8 mouse cellular contexts compared by ENCODE assay signal in the genomic region with DNA sequence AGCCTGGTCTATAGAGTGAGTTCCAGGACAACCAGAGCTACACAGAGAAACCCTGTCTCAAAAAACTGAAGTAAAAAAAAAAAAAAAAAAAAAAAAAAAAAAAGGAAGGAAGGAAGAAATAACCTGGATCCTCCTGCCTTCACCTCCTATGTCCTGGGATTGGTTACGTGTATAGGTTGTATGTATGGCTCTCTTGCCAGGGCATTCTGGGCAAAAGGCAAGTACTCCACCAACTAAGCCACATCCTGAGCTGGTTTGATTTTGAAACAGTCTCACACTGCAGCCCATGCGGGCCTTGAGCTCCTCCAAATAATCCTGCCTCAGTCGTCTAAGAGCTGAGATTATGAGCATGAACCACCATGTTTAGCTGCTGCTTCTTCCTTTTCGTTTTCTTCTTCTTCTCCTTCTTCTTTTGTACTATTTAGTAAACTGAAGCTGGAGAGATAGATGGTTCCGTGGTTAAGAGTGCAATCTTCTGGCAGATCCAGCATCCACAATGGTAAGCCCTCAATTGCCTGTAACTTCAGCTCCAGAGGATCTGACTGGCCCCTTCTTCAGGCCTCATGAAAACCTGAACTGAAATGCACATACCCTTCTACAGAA. TPM values are rescaled to one million over a fixed set of nuclear protein-coding genes. Genes with fewer than 3 reads are reported as not detected.
DNase-seq lines count a peak whose midpoint lies in the region; ATAC-seq lines count a peak whose summit lies in the region.

No protein-coding gene starts in this region.

- ATAC-seq in megakaryocyte, adult 5-6 weeks (ENCODE audit: poor library complexity, severe bottlenecking) = no peak
- ATAC-seq in embryonic facial prominence, embryonic 15.5 days (ENCODE audit: insufficient number of reproducible peaks, low FRiP score, low TSS enrichment, low read depth) = no peak
- no peak for ATAC-seq in limb, embryonic 12.5 days (ENCODE audit: insufficient number of reproducible peaks, insufficient read depth, low FRiP score, low TSS enrichment, low read depth)
- no peak for ATAC-seq in stomach, embryonic 16.5 days (ENCODE audit: insufficient read depth, low FRiP score)

- peak overlapping the region; percentile 70 for H3K4me2 ChIP-seq in embryonic facial prominence, embryonic 15.5 days (replicated peaks)
- peak overlapping the region; percentile 70 for H3K4me2 ChIP-seq in limb, embryonic 12.5 days
- peak overlapping the region; percentile 88 for H3K4me2 ChIP-seq in stomach, embryonic 16.5 days (ENCODE audit: low read depth, low read length)

- H3K4me3 ChIP-seq in megakaryocyte, embryonic 14.5 days (replicated peaks) = peak overlapping the region; percentile 93
- peak overlapping the region; percentile 89 for H3K4me3 ChIP-seq in embryonic facial prominence, embryonic 15.5 days (replicated peaks)
- peak overlapping the region; percentile 93 for H3K4me3 ChIP-seq in limb, embryonic 12.5 days (replicated peaks)
- peak overlapping the region; percentile 89 for H3K4me3 ChIP-seq in stomach, embryonic 16.5 days (replicated peaks; ENCODE audit: low read length)

- DNase-seq in urinary bladder, postnatal 14 days (ENCODE audit: low spot score) = no peak
- DNase-seq in adrenal gland, postnatal 14 days = no peak
- DNase-seq in layer of hippocampus, adult 8-10 months (ENCODE audit: low spot score in 2 of 2) = no peak

- no peak overlapping the region; the same call in 1 of the 2 replicates for H3K9ac ChIP-seq in embryonic facial prominence, embryonic 15.5 days
- H3K9ac ChIP-seq in limb, embryonic 12.5 days (replicated peaks) = no peak overlapping the region
- peak overlapping the region; percentile 94 for H3K9ac ChIP-seq in stomach, embryonic 16.5 days (ENCODE audit: low read length)

- peaks cover 53% of the 10 kb centered on the region for H3K4me1 ChIP-seq in megakaryocyte, embryonic 14.5 days
- peaks cover 37% of the 10 kb centered on the region for H3K4me1 ChIP-seq in embryonic facial prominence, embryonic 15.5 days
- H3K4me1 ChIP-seq in limb, embryonic 12.5 days (replicated peaks) = peaks cover 31% of the 10 kb centered on the region
- H3K4me1 ChIP-seq in stomach, embryonic 16.5 days (ENCODE audit: control insufficient read depth, insufficient read depth, low read length) = peaks cover 23% of the 10 kb centered on the region

- H3K36me3 ChIP-seq in megakaryocyte, embryonic 14.5 days (replicated peaks; ENCODE audit: low read length) = peaks cover 26% of the 10 kb centered on the region
- H3K36me3 ChIP-seq in embryonic facial prominence, embryonic 15.5 days = peaks cover 13% of the 10 kb centered on the region
- peaks cover 24% of the 10 kb centered on the region for H3K36me3 ChIP-seq in limb, embryonic 12.5 days
- H3K36me3 ChIP-seq in stomach, embryonic 16.5 days (ENCODE audit: control insufficient read depth, insufficient read depth, low read length) = peaks cover 9% of the 10 kb centered on the region

- H3K9me3 ChIP-seq in megakaryocyte, embryonic 14.5 days = no peaks in the 10 kb centered on the region
- H3K9me3 ChIP-seq in embryonic facial prominence, embryonic 15.5 days (replicated peaks) = no peaks in the 10 kb centered on the region
- H3K9me3 ChIP-seq in limb, embryonic 12.5 days = no peaks in the 10 kb centered on the region
- H3K9me3 ChIP-seq in stomach, embryonic 16.5 days (replicated peaks; ENCODE audit: control insufficient read depth, low read length) = no peaks in the 10 kb centered on the region

- 73% methylated on average over 5 of the region's 5 CpGs for WGBS in embryonic facial prominence, embryonic 15.5 days
- 81% methylated on average over 5 of the region's 5 CpGs for WGBS in limb, embryonic 12.5 days
- 70% methylated on average over 5 of the region's 5 CpGs for WGBS in stomach, embryonic 16.5 days

- no peak overlapping the region; the same call in 1 of the 2 replicates for H3K27ac ChIP-seq in embryonic facial prominence, embryonic 15.5 days (replicated peaks)
- H3K27ac ChIP-seq in limb, embryonic 12.5 days = no peak overlapping the region; the same call in 1 of the 2 replicates
- H3K27ac ChIP-seq in stomach, embryonic 16.5 days (ENCODE audit: low read length) = peak overlapping the region; percentile 98; the same call in 1 of the 2 replicates

- peaks cover 13% of the 10 kb centered on the region for H3K27me3 ChIP-seq in megakaryocyte, embryonic 14.5 days (replicated peaks)
- peaks cover 6% of the 10 kb centered on the region for H3K27me3 ChIP-seq in embryonic facial prominence, embryonic 15.5 days
- peaks cover 16% of the 10 kb centered on the region for H3K27me3 ChIP-seq in limb, embryonic 12.5 days
- H3K27me3 ChIP-seq in stomach, embryonic 16.5 days (ENCODE audit: control insufficient read depth, insufficient read depth, low read length) = 0 out of 2 replicates have a peak, but pooled peaks cover 2% of the 10 kb centered on the region

RNA-seq across cellular contexts. Expression of gene Clk2, which starts 0.9 kb away (rescaled TPM):
- polyA plus RNA-seq in megakaryocyte, embryonic 14.5 days (2012; ENCODE audit: insufficient read depth, low replicate concordance) = 12.9 and 13.3 TPM in 2 replicates
- total RNA-seq in megakaryocyte, adult 5-6 weeks (2015) = 38.1 and 38.4 TPM in 2 replicates
- total RNA-seq in megakaryocyte, adult 5-6 weeks (2017) = 47.1 and 48.5 TPM in 2 replicates
- 29.9 and 33.6 TPM in 2 replicates for polyA plus RNA-seq in embryonic facial prominence, embryonic 15.5 days (2015; fragmentation: Nextera tagmentation; extraction: Ambion mirVana)
- 50.3 and 54.7 TPM in 2 replicates for polyA plus RNA-seq in limb, embryonic 12.5 days (2016; fragmentation: Nextera tagmentation; extraction: Ambion mirVana)
- 18.9 and 19.1 TPM in 2 replicates for polyA plus RNA-seq in stomach, embryonic 16.5 days (2015; fragmentation: Nextera tagmentation; extraction: Ambion mirVana)
- total RNA-seq in adrenal gland, postnatal 14 days (2021) = 50.3 and 69.1 TPM in 2 replicates
- 10 to 100 TPM; 44.5 to 54.1 (median 48.9) TPM for total RNA-seq in layer of hippocampus, adult 8-10 months (2022)

RNA-seq across cellular contexts. Expression of gene Hcn3, which starts 3.7 kb away (rescaled TPM):
- 0.36 and 0.68 TPM in 2 replicates for polyA plus RNA-seq in megakaryocyte, embryonic 14.5 days (2012; ENCODE audit: insufficient read depth, low replicate concordance)
- total RNA-seq in megakaryocyte, adult 5-6 weeks (2015) = not detected in 2 replicates
- total RNA-seq in megakaryocyte, adult 5-6 weeks (2017) = not detected in 2 replicates
- 3.0 and 3.2 TPM in 2 replicates for polyA plus RNA-seq in embryonic facial prominence, embryonic 15.5 days (2015; fragmentation: Nextera tagmentation; extraction: Ambion mirVana)
- 2.2 and 2.8 TPM in 2 replicates for polyA plus RNA-seq in limb, embryonic 12.5 days (2016; fragmentation: Nextera tagmentation; extraction: Ambion mirVana)
- polyA plus RNA-seq in stomach, embryonic 16.5 days (2015; fragmentation: Nextera tagmentation; extraction: Ambion mirVana) = 1.7 and 1.8 TPM in 2 replicates
- 3.3 and 5.3 TPM in 2 replicates for total RNA-seq in adrenal gland, postnatal 14 days (2021)
- total RNA-seq in layer of hippocampus, adult 8-10 months (2022) = 10 to 100 TPM; 13.3 to 15.2 (median 14.2) TPM

RNA-seq across cellular contexts. Expression of gene Scamp3, which starts 13.5 kb away (rescaled TPM):
- 180 and 256 TPM in 2 replicates for polyA plus RNA-seq in megakaryocyte, embryonic 14.5 days (2012; ENCODE audit: insufficient read depth, low replicate concordance)
- total RNA-seq in megakaryocyte, adult 5-6 weeks (2015) = 43.0 and 52.9 TPM in 2 replicates
- 17.9 and 18.1 TPM in 2 replicates for total RNA-seq in megakaryocyte, adult 5-6 weeks (2017)
- polyA plus RNA-seq in embryonic facial prominence, embryonic 15.5 days (2015; fragmentation: Nextera tagmentation; extraction: Ambion mirVana) = 108 and 109 TPM in 2 replicates
- 102 and 107 TPM in 2 replicates for polyA plus RNA-seq in limb, embryonic 12.5 days (2016; fragmentation: Nextera tagmentation; extraction: Ambion mirVana)
- polyA plus RNA-seq in stomach, embryonic 16.5 days (2015; fragmentation: Nextera tagmentation; extraction: Ambion mirVana) = 104 and 113 TPM in 2 replicates
- 75.4 and 76.9 TPM in 2 replicates for total RNA-seq in adrenal gland, postnatal 14 days (2021)
- total RNA-seq in layer of hippocampus, adult 8-10 months (2022) = 10 to 100 TPM; 66.2 to 72.5 (median 69.1) TPM

RNA-seq across cellular contexts. Expression of gene Fam189b, which starts 19.2 kb away (rescaled TPM):
- polyA plus RNA-seq in megakaryocyte, embryonic 14.5 days (2012; ENCODE audit: insufficient read depth, low replicate concordance) = 23.3 and 39.8 TPM in 2 replicates
- 11.2 and 13.5 TPM in 2 replicates for total RNA-seq in megakaryocyte, adult 5-6 weeks (2015)
- 3.3 and 5.6 TPM in 2 replicates for total RNA-seq in megakaryocyte, adult 5-6 weeks (2017)
- polyA plus RNA-seq in embryonic facial prominence, embryonic 15.5 days (2015; fragmentation: Nextera tagmentation; extraction: Ambion mirVana) = 34.9 and 37.0 TPM in 2 replicates
- polyA plus RNA-seq in limb, embryonic 12.5 days (2016; fragmentation: Nextera tagmentation; extraction: Ambion mirVana) = 27.4 and 33.8 TPM in 2 replicates
- polyA plus RNA-seq in stomach, embryonic 16.5 days (2015; fragmentation: Nextera tagmentation; extraction: Ambion mirVana) = 22.0 and 23.9 TPM in 2 replicates
- 15.0 and 21.1 TPM in 2 replicates for total RNA-seq in adrenal gland, postnatal 14 days (2021)
- total RNA-seq in layer of hippocampus, adult 8-10 months (2022) = 10 to 100 TPM; 52.6 to 54.5 (median 53.5) TPM

RNA-seq across cellular contexts. Expression of gene Pklr, which starts 27.8 kb away (rescaled TPM):
- polyA plus RNA-seq in megakaryocyte, embryonic 14.5 days (2012; ENCODE audit: insufficient read depth, low replicate concordance) = 0.26 TPM in 1 of 2 replicates, not detected in the other
- total RNA-seq in megakaryocyte, adult 5-6 weeks (2015) = 1.2 and 4.0 TPM in 2 replicates
- total RNA-seq in megakaryocyte, adult 5-6 weeks (2017) = 1.4 and 8.0 TPM in 2 replicates
- polyA plus RNA-seq in embryonic facial prominence, embryonic 15.5 days (2015; fragmentation: Nextera tagmentation; extraction: Ambion mirVana) = 0.15 TPM in 1 of 2 replicates, not detected in the other
- 0.24 and 0.36 TPM in 2 replicates for polyA plus RNA-seq in limb, embryonic 12.5 days (2016; fragmentation: Nextera tagmentation; extraction: Ambion mirVana)
- 14.3 and 22.0 TPM in 2 replicates for polyA plus RNA-seq in stomach, embryonic 16.5 days (2015; fragmentation: Nextera tagmentation; extraction: Ambion mirVana)
- total RNA-seq in adrenal gland, postnatal 14 days (2021) = 1.6 and 15.1 TPM in 2 replicates
- total RNA-seq in layer of hippocampus, adult 8-10 months (2022) = under 1 TPM in 1 of 4 experiments, not detected in 3; 0.14 TPM
